Mouse (Mus musculus): ENCODE measurements at regions not wholly inside any gene's neighbourhood (a gene's known extent, or its start where the extent isn't known, plus 50 kb on each side); places are given as distances from the start of the nearest gene placed in this dataset.

DNA sequence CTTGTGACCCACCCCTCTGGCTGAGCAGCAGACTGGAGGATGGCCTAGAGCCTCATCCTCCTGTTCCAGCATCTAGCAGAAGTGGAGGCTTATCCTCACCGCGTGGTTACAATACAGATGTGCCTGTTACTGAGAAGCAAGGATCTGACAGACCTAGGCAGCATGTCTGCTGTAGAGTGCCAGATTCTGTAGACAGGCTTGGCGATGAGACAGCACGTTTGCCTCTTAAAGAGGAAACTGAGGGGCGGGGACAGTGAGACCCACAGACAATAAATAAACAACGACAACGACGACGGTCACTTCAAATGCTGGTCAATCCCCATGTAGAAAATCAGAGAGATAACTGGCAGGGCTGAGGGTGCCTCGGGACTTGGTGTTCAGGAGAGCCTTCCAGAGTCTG lies 220.2 kb upstream of the Spdye4c start:
- Histone ChIP-seq H3K27ac (ENCODE audit: low read depth) (no peak overlapping the region), H3K4me3 (ENCODE audit: low read depth, low read length) (no peak overlapping the region), H3K36me3 (replicated peaks; ENCODE audit: insufficient read depth, low read length) (no peaks in the 10 kb centered on the region), H3K9me3 (ENCODE audit: low read length) (no peaks in the 10 kb centered on the region; the same call in 1 of the 2 replicates), H3K9ac (replicated peaks) (no peak overlapping the region), H3K27me3 (ENCODE audit: insufficient read depth, low read length) (no peaks in the 10 kb centered on the region), H3K4me2 (ENCODE audit: low read depth, low read length) (no peak overlapping the region), H3K4me1 (ENCODE audit: insufficient read depth) (peaks cover 22% of the 10 kb centered on the region)
- TF ChIP-seq EP300 (IDR thresholded peaks at IDR 0.05; ENCODE audit: low read depth) (no peak), CTCF (IDR thresholded peaks at IDR 0.05; ENCODE audit: low read depth) (no peak)
- DNase-seq (no peak), ATAC-seq (no peak)
- 42% methylated on average over 10 of the region's 10 CpGs for WGBS (ENCODE audit: insufficient replicate concordance)

GRCm38 (mm10) chr2:128372204-128372603 lies 218.8 kb upstream of the Spdye4c start:
- WGBS (ENCODE audit: insufficient replicate concordance), result 67% methylated on average over 13 of the region's 13 CpGs
- Histone ChIP-seq H3K9ac (replicated peaks) (no peak overlapping the region), H3K4me3 (ENCODE audit: low read depth, low read length) (no peak overlapping the region), H3K27me3 (ENCODE audit: insufficient read depth, low read length) (no peaks in the 10 kb centered on the region), H3K36me3 (replicated peaks; ENCODE audit: insufficient read depth, low read length) (no peaks in the 10 kb centered on the region), H3K4me2 (ENCODE audit: low read depth, low read length) (no peak overlapping the region), H3K27ac (ENCODE audit: low read depth) (no peak overlapping the region), H3K4me1 (ENCODE audit: insufficient read depth) (peaks cover 22% of the 10 kb centered on the region), H3K9me3 (ENCODE audit: low read length) (no peaks in the 10 kb centered on the region; the same call in 1 of the 2 replicates)
- DNase-seq, result no peak
- no peak for ATAC-seq
- TF ChIP-seq CTCF (IDR thresholded peaks at IDR 0.05; ENCODE audit: low read depth) (no peak), EP300 (IDR thresholded peaks at IDR 0.05; ENCODE audit: low read depth) (no peak)

DNA sequence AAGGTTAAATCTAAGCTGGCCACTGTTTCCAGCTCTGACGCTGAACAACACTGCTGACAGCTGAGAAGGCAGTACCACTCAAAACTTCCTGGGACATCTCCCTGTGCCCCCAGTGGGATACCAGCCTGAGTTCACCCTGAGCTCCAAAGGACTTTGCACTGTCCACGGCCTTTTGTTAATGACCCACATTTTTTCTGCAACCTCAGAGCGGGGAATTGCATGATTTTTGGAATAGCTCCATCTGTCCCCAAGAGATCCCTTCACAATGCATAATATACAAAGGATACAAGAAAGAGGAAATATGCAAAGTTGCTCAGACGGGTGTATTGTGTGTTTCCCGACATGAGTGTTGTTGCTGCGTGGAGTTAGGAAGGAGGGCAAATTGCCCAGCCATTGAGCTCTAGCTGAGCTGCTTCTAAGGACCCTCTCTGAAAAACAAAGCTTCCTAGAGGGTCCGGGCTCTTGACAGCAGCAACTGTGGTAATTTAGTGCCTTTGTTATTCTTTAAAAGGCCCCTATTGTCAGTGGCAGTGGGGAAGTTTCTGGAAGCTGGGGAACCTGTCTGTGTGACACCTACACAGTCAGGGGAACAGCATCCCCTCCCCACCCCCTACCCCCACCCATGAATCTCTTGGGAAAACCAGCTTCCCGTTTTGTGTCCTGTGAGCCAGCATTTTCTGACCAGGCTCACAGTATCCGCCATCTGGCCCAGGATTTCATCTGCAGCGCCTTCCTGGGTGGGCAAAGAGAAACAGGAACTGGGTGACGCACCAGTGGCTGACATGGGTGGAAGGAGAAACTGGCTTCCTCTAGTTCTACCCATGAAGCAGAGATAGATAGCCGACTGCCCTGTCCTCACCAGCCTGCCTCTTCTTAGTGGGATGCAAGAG lies 217.4 kb upstream of the Spdye4c start:
- Histone ChIP-seq H3K4me2 (ENCODE audit: low read depth, low read length) (peak overlapping the region; percentile 22; the same call in 1 of the 2 replicates), H3K27ac (ENCODE audit: low read depth) (peak overlapping the region; percentile 69; the same call in 1 of the 2 replicates), H3K9me3 (ENCODE audit: low read length) (no peaks in the 10 kb centered on the region; the same call in 1 of the 2 replicates), H3K36me3 (replicated peaks; ENCODE audit: insufficient read depth, low read length) (no peaks in the 10 kb centered on the region), H3K27me3 (ENCODE audit: insufficient read depth, low read length) (no peaks in the 10 kb centered on the region), H3K9ac (replicated peaks) (no peak overlapping the region), H3K4me3 (ENCODE audit: low read depth, low read length) (no peak overlapping the region), H3K4me1 (ENCODE audit: insufficient read depth) (peaks cover 22% of the 10 kb centered on the region)
- peak; percentile 64; the same call in 1 of the 2 replicates for ATAC-seq
- peak; percentile 56 for DNase-seq
- WGBS (ENCODE audit: insufficient replicate concordance), result 44% methylated on average over 12 of the region's 12 CpGs
- no peak for TF ChIP-seq EP300 (IDR thresholded peaks at IDR 0.05; ENCODE audit: low read depth)
- TF ChIP-seq CTCF (IDR thresholded peaks at IDR 0.05; ENCODE audit: low read depth), result no peak

DNA sequence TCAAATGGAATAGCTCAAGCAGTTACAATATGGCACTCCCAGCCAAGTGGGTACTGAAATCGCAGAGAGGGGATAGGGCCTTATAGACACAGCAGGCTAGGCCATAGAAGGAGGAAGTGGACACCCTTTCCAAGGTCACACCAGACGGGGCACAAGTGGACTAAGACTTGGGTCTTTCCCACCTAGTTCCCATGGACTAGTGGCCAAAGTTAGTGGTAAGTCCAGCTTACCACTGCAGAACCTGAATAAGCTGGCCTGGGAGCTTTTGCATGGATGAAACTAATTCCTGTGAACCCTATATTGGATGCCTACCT lies 216.8 kb upstream of the Spdye4c start:
- Histone ChIP-seq H3K9me3 (ENCODE audit: low read length) (no peaks in the 10 kb centered on the region), H3K4me2 (ENCODE audit: low read depth, low read length) (0 out of 2 replicates have a peak overlapping the region, but pooled peaks have one; percentile 22), H3K9ac (replicated peaks) (no peak overlapping the region), H3K4me1 (ENCODE audit: insufficient read depth) (peaks cover 22% of the 10 kb centered on the region), H3K27me3 (ENCODE audit: insufficient read depth, low read length) (no peaks in the 10 kb centered on the region), H3K27ac (ENCODE audit: low read depth) (0 out of 2 replicates have a peak overlapping the region, but pooled peaks have one; percentile 69), H3K4me3 (ENCODE audit: low read depth, low read length) (no peak overlapping the region), H3K36me3 (replicated peaks; ENCODE audit: insufficient read depth, low read length) (no peaks in the 10 kb centered on the region)
- TF ChIP-seq CTCF (IDR thresholded peaks at IDR 0.05; ENCODE audit: low read depth), result no peak
- TF ChIP-seq EP300 (IDR thresholded peaks at IDR 0.05; ENCODE audit: low read depth), result no peak
- ATAC-seq (peak; percentile 28; the same call in 1 of the 2 replicates), DNase-seq (no peak)
- WGBS (ENCODE audit: insufficient replicate concordance), result 60% methylated on average over 2 of the region's 2 CpGs

GRCm38 (mm10) chr2:128374926-128375325 lies 216.1 kb upstream of the Spdye4c start:
- Histone ChIP-seq H3K4me3 (ENCODE audit: low read depth, low read length) (no peak overlapping the region), H3K9me3 (ENCODE audit: low read length) (no peaks in the 10 kb centered on the region), H3K4me1 (ENCODE audit: insufficient read depth) (peaks cover 22% of the 10 kb centered on the region), H3K4me2 (ENCODE audit: low read depth, low read length) (no peak overlapping the region), H3K9ac (replicated peaks) (no peak overlapping the region), H3K27me3 (ENCODE audit: insufficient read depth, low read length) (no peaks in the 10 kb centered on the region), H3K27ac (ENCODE audit: low read depth) (no peak overlapping the region), H3K36me3 (replicated peaks; ENCODE audit: insufficient read depth, low read length) (no peaks in the 10 kb centered on the region)
- ATAC-seq (no peak), DNase-seq (no peak)
- 82% methylated on average over 5 of the region's 5 CpGs for WGBS (ENCODE audit: insufficient replicate concordance)
- TF ChIP-seq EP300 (IDR thresholded peaks at IDR 0.05; ENCODE audit: low read depth), result no peak
- no peak for TF ChIP-seq CTCF (IDR thresholded peaks at IDR 0.05; ENCODE audit: low read depth)

- no peak for ATAC-seq
- Histone ChIP-seq H3K9me3 (ENCODE audit: low read length) (no peaks in the 10 kb centered on the region), H3K27me3 (ENCODE audit: insufficient read depth, low read length) (no peaks in the 10 kb centered on the region), H3K4me3 (ENCODE audit: low read depth, low read length) (no peak overlapping the region), H3K36me3 (replicated peaks; ENCODE audit: insufficient read depth, low read length) (no peaks in the 10 kb centered on the region), H3K9ac (replicated peaks) (no peak overlapping the region), H3K27ac (ENCODE audit: low read depth) (no peak overlapping the region), H3K4me2 (ENCODE audit: low read depth, low read length) (no peak overlapping the region), H3K4me1 (ENCODE audit: insufficient read depth) (peaks cover 22% of the 10 kb centered on the region)
- TF ChIP-seq EP300 (IDR thresholded peaks at IDR 0.05; ENCODE audit: low read depth), result no peak
- no peak for DNase-seq
- 78% methylated on average over 3 of the region's 3 CpGs for WGBS (ENCODE audit: insufficient replicate concordance)
These were observed 215.2 kb upstream of the Spdye4c start for GRCm38 (mm10) chr2:128375827-128376226.
